Mouse (Mus musculus): Measurements from ENCODE around the gene Nek8. TPM values are rescaled to one million over a fixed set of nuclear protein-coding genes. Genes with fewer than 3 reads are reported as not detected.

The Nek8 gene
- polyA plus RNA-seq, 1 experiment from 2014 or later = 19.9 TPM

- H3K9ac ChIP-seq (ENCODE audit: low read depth, low read length) = no peak overlapping the region
- DNase-seq (ENCODE audit: low spot score) (no peak), ATAC-seq (replicated peaks; ENCODE audit: low FRiP score, low read depth) (no peak)
- H3K9me3 ChIP-seq (replicated peaks; ENCODE audit: low read length) = no peaks in the 10 kb centered on the region
- no peak overlapping the region for H3K27ac ChIP-seq
- 89% methylated on average over 6 of the region's 6 CpGs for WGBS
- peaks cover 3% of the 10 kb centered on the region; the same call in 1 of the 2 replicates for H3K4me1 ChIP-seq (replicated peaks; ENCODE audit: insufficient read depth, low read length)
- H3K4me2 ChIP-seq (ENCODE audit: low read length) = no peak overlapping the region
- no peaks in the 10 kb centered on the region for H3K27me3 ChIP-seq (ENCODE audit: insufficient read depth, low read length)
- TF ChIP-seq CTCF (IDR thresholded peaks at IDR 0.05; ENCODE audit: low read depth) = no peak
- H3K36me3 ChIP-seq (ENCODE audit: insufficient read depth, low read length) = peaks cover 75% of the 10 kb centered on the region
- H3K4me3 ChIP-seq (replicated peaks; ENCODE audit: low read depth, low read length) = no peak overlapping the region
Observed at GRCm38 (mm10) chr11:78209886-78210285, 33.4 kb upstream of the Nek8 start.

GRCm38 (mm10) chr11:78207190-78207589 is 30.7 kb upstream of the Nek8 start:
- DNase-seq (ENCODE audit: low spot score) = no peak
- Histone ChIP-seq H3K36me3 (ENCODE audit: insufficient read depth, low read length) (peaks cover 54% of the 10 kb centered on the region), H3K27me3 (ENCODE audit: insufficient read depth, low read length) (no peaks in the 10 kb centered on the region), H3K4me1 (replicated peaks; ENCODE audit: insufficient read depth, low read length) (peaks cover 3% of the 10 kb centered on the region; the same call in 1 of the 2 replicates), H3K27ac (no peak overlapping the region), H3K4me3 (replicated peaks; ENCODE audit: low read depth, low read length) (no peak overlapping the region), H3K9ac (ENCODE audit: low read depth, low read length) (no peak overlapping the region), H3K4me2 (ENCODE audit: low read length) (no peak overlapping the region), H3K9me3 (replicated peaks; ENCODE audit: low read length) (no peaks in the 10 kb centered on the region)
- TF ChIP-seq CTCF (IDR thresholded peaks at IDR 0.05; ENCODE audit: low read depth) = no peak
- no peak for ATAC-seq (replicated peaks; ENCODE audit: low FRiP score, low read depth)
- 86% methylated on average over 7 of the region's 7 CpGs for WGBS

DNA sequence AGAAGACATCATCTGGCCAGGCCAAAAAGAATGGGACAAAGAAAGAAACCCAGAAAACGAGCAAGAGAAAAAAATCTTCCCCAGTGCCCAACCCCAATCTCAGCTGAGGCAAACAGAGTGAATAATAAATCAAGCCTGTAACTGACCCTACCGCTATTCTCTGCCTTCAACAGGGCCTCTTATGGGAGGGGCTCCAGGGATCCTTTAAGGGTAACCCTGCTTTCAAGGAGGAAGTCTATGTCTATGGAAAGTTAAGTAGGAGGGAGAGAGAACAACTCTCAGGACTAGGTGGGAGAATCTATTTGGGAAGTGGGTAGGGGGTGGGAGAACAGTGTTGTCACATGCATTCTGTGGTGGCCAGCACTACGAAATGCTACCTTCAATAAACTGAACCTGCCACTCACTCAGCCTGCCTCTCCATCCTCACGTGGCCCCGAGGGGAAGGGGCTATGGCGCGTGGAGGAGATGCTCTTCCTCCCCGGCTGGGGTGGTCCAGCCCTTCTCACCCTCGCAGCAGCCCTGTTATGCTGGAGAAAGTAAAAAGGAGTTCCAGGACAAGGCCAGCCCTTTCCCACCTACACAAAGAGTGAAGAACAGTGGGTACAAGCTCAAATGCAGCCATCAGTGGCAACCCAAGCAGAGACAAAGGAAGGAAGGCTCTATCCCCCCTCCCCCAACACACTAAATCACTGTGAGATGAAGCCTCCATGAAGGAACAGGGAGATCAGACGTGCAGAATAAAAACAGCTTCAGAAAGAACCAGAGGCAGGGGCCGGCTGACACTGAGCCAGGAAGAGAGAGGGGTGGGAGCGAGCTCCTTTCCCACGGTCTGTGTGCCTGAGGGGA is 29.1 kb upstream of the Nek8 start:
- Histone ChIP-seq H3K4me2 (ENCODE audit: low read length) (no peak overlapping the region), H3K4me3 (replicated peaks; ENCODE audit: low read depth, low read length) (no peak overlapping the region), H3K36me3 (ENCODE audit: insufficient read depth, low read length) (peaks cover 39% of the 10 kb centered on the region), H3K27me3 (ENCODE audit: insufficient read depth, low read length) (no peaks in the 10 kb centered on the region), H3K4me1 (replicated peaks; ENCODE audit: insufficient read depth, low read length) (peaks cover 3% of the 10 kb centered on the region; the same call in 1 of the 2 replicates), H3K9ac (ENCODE audit: low read depth, low read length) (peak overlapping the region; percentile 18; the same call in 1 of the 2 replicates), H3K27ac (peak overlapping the region; percentile 57), H3K9me3 (replicated peaks; ENCODE audit: low read length) (no peaks in the 10 kb centered on the region)
- DNase-seq (ENCODE audit: low spot score) (peak; percentile 78), ATAC-seq (replicated peaks; ENCODE audit: low FRiP score, low read depth) (no peak; the same call in 1 of the 2 replicates)
- TF ChIP-seq CTCF (IDR thresholded peaks at IDR 0.05; ENCODE audit: low read depth) = no peak
- 24% methylated on average over 13 of the region's 13 CpGs for WGBS

- H3K9ac ChIP-seq (ENCODE audit: low read depth, low read length) = no peak overlapping the region
- H3K4me2 ChIP-seq (ENCODE audit: low read length) = no peak overlapping the region
- DNase-seq (ENCODE audit: low spot score) = no peak
- H3K27ac ChIP-seq = no peak overlapping the region
- TF ChIP-seq CTCF (IDR thresholded peaks at IDR 0.05; ENCODE audit: low read depth) = no peak
- 74% methylated on average over 6 of the region's 6 CpGs for WGBS
- H3K27me3 ChIP-seq (ENCODE audit: insufficient read depth, low read length) = no peaks in the 10 kb centered on the region
- H3K9me3 ChIP-seq (replicated peaks; ENCODE audit: low read length) = no peaks in the 10 kb centered on the region
- H3K4me1 ChIP-seq (replicated peaks; ENCODE audit: insufficient read depth, low read length) = peaks cover 3% of the 10 kb centered on the region; the same call in 1 of the 2 replicates
- no peak for ATAC-seq (replicated peaks; ENCODE audit: low FRiP score, low read depth)
- H3K36me3 ChIP-seq (ENCODE audit: insufficient read depth, low read length) = peaks cover 27% of the 10 kb centered on the region
- H3K4me3 ChIP-seq (replicated peaks; ENCODE audit: low read depth, low read length) = no peak overlapping the region
Observed at GRCm38 (mm10) chr11:78204287-78204686, 27.8 kb upstream of the Nek8 start.

DNA sequence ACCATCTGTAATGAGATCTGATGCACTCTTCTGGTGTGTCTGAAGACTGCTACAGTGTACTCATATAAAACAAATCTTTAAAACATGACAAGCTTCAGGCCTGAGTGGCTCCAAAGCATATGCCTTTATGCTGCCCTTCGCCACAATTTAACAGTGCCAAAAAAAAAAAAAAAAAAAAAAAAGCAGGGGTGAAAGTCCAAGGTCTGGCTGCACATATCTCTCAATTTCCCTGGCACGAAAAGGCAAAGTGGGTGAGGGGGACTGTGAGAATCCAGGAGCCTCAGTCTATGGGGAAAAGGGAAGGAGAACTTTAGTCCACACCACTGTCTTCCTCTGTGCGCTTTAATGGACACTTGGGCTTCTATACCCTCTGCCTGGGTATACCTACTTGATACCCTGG is 25.9 kb upstream of the Nek8 start:
- no peak overlapping the region for H3K4me2 ChIP-seq (ENCODE audit: low read length)
- peaks cover 3% of the 10 kb centered on the region; the same call in 1 of the 2 replicates for H3K4me1 ChIP-seq (replicated peaks; ENCODE audit: insufficient read depth, low read length)
- H3K4me3 ChIP-seq (replicated peaks; ENCODE audit: low read depth, low read length) = no peak overlapping the region
- no peaks in the 10 kb centered on the region for H3K9me3 ChIP-seq (replicated peaks; ENCODE audit: low read length)
- ATAC-seq (replicated peaks; ENCODE audit: low FRiP score, low read depth) (no peak), DNase-seq (ENCODE audit: low spot score) (no peak)
- no peak overlapping the region for H3K9ac ChIP-seq (ENCODE audit: low read depth, low read length)
- 74% methylated on average over 3 of the region's 3 CpGs for WGBS
- no peaks in the 10 kb centered on the region for H3K27me3 ChIP-seq (ENCODE audit: insufficient read depth, low read length)
- peaks cover 8% of the 10 kb centered on the region for H3K36me3 ChIP-seq (ENCODE audit: insufficient read depth, low read length)
- H3K27ac ChIP-seq = no peak overlapping the region
- TF ChIP-seq CTCF (IDR thresholded peaks at IDR 0.05; ENCODE audit: low read depth) = no peak

DNA sequence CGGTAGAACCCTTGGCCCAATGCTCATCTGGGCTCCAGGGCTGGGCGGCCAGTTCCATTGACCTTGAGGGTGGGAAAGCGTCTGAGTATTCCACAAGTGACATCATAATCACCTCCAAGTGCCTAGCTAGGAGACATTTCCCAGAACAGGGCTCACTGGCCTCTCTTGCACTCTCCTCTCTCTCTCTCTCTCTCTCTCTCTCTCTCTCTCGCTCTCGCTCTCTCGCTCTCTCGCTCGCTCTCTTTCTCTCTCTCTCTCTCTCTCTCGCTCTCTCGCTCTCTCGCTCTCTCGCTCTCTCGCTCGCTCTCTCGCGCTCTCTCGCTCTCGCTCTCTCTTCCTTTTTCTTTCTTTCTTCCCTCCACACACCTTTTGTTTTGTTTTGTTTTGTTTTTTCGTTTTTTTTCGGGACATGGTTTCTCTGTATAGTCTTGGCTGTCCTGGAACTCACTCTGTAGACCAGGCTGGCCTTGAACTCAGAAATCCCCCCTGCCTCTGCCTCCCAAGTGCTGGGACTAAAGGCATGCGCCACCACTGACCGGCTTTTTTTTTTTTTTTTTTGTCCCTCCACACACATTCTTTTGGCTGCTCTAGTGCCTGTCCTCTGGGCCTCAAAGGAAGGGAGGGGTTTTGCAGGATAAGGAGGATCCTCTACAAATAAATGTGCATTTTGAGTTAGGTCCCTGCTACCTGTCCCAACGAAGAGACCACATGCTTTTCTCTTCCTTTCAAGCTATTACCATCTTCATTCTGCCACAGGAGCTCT is 18.8 kb upstream of the Nek8 start:
- peaks cover 5% of the 10 kb centered on the region for H3K4me1 ChIP-seq (replicated peaks; ENCODE audit: insufficient read depth, low read length)
- H3K9ac ChIP-seq (ENCODE audit: low read depth, low read length) = peak overlapping the region; percentile 13
- DNase-seq (ENCODE audit: low spot score) (no peak), ATAC-seq (replicated peaks; ENCODE audit: low FRiP score, low read depth) (no peak)
- no peaks in the 10 kb centered on the region for H3K27me3 ChIP-seq (ENCODE audit: insufficient read depth, low read length)
- peaks cover 17% of the 10 kb centered on the region for H3K36me3 ChIP-seq (ENCODE audit: insufficient read depth, low read length)
- peak overlapping the region; percentile 65 for H3K4me2 ChIP-seq (ENCODE audit: low read length)
- TF ChIP-seq CTCF (IDR thresholded peaks at IDR 0.05; ENCODE audit: low read depth) = no peak
- 66% methylated on average over 23 of the region's 23 CpGs for WGBS
- no peak overlapping the region for H3K27ac ChIP-seq
- H3K9me3 ChIP-seq (replicated peaks; ENCODE audit: low read length) = no peaks in the 10 kb centered on the region
- peak overlapping the region; percentile 53 for H3K4me3 ChIP-seq (replicated peaks; ENCODE audit: low read depth, low read length)

All from kidney, postnatal 0 days (tissue).